Mouse (Mus musculus): ENCODE measurements around the gene Eif4a3.
A peak's percentile ranks its signal among the peaks of the same experiment; 100 is the strongest.
"Not testable (repeated sequence)": the region's sequence is repeated elsewhere in the genome, so short reads cannot be mapped to it uniquely, and the experiment has no call there.

Eif4a3 gene

DNA sequence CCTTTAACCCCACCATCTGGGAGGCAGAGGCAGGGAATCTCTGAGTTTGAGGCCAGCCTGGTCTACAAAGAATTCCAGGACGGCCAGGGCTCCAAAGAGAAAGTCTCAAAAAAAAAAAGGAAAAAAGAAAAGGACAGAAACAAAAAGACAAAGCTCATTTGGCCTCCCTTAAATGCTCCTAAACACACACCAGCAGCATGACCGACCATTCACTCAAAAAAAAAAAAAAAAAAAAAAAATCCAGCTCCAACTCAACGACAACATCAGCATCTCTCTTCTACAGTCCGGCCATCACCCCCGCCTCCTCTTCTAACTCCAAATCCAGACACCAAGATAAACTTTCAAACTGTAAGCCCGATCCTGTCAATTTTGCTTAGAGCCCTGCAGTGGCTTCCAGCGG, 972 bp downstream of the Eif4a3 start:
- no peak for DNase-seq (ENCODE audit: low spot score in 2 of 2)

- no peak for DNase-seq (ENCODE audit: low spot score in 2 of 2)
Observed at GRCm38 (mm10) chr11:119297996-119298395, 1.9 kb downstream of the Eif4a3 start.

DNA sequence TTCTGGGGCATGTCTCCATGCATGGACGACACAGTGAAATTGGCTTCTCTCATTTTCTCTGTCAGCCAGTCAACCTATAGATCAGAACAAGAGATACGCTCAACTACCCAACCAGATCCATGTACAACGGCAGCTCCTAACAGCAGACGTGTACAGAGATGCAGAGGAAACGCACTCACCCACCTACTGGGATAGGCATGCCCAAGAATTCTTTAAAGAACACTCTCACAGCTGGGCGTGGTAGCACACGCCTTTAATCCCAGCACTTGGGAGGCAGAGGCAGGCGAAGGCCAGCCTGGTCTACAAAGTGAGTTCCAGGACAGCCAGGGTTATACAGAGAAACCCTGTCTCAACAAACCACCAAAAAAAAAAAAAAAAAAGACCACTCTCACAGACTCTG, 7.0 kb downstream of the Eif4a3 start:
- DNase-seq (ENCODE audit: low spot score in 2 of 2): not testable (repeated sequence)

GRCm38 (mm10) chr11:119287207-119287992, 12.5 kb downstream of the Eif4a3 start:
- DNase-seq (ENCODE audit: low spot score in 2 of 2): peak in 1 of 2 experiments; percentile 35

- no peak for DNase-seq (ENCODE audit: low spot score in 2 of 2)
Observed at GRCm38 (mm10) chr11:119285791-119286527, 13.9 kb downstream of the Eif4a3 start.

- no peak for DNase-seq (ENCODE audit: low spot score in 2 of 2)
Observed at GRCm38 (mm10) chr11:119281030-119281429, 18.9 kb downstream of the Eif4a3 start.

GRCm38 (mm10) chr11:119273186-119273930, 26.5 kb downstream of the Eif4a3 start:
- DNase-seq (ENCODE audit: low spot score in 2 of 2): no peak

- not testable (repeated sequence) for DNase-seq (ENCODE audit: low spot score in 2 of 2)
Observed at GRCm38 (mm10) chr11:119272492-119272891, 27.4 kb downstream of the Eif4a3 start.

DNA sequence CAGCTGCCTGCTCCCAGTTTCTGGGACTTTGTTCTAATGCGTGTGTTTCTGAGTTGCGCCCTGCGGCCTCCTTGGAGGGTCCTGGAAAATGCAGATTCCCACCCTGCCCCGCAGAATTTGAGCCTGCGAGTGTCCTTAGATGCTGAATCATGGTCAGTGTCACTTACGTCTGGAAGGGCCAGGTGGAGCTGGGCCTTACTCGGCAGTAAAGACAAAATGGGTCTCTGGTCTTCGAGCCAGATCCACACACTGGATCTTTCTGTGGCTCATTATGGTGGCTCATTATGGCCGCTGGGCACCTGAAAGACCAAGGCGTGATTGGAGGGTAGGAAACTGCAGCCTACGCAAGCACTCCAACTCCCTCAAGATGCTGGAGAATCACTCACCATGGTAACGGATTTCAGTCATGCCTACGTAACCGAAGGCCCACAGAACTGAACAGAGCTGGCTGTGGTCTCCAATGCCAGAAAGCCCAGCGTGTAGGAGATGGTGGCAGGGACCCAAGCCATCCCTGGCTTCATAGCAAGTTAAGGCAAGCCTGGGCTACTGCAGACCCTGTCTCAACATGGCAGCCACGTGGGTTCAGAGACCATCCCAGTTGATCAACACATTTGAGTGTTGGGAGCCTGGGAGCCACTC, 31.2 kb downstream of the Eif4a3 start:
- DNase-seq (ENCODE audit: low spot score in 2 of 2): peak; percentile 54 to 77

DNA sequence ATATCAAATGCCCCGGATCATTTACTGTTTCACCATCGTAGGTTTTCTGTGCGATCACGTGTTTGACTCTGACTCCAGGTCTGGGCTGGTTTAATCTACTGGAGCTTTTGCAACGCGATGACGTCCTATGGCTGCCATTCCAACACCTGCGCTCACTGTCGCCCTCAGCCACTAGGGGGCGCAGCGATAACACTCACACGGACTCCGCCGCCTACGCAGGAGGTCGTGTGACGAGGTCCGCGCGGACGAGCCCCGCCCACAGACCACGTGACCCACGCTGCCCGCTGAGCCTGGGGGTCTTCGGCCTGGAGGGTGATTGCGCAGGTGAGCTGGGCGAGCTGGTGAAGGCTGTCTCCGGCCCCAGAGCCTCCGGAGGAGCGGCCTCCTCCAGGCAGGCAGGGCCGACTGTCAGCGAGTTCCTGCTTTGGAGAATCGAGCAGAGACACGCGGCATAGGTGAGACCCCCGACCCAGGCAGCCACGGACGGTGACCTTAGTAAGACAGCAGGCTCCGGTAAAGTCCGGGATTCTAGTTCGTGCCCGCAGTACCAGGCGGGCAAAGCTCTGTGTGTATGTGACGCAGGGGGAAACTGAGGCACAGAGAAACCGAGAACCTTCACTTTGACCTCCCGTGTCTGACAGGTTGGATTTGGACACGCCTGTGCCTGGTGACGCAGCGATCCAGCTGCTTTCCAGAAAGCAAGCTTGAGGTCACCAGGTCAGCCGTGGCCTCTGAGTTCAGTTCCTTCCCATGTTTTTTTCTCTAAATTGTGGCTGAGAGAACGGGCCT, 31.9 kb downstream of the Eif4a3 start, which contains the start of gene Gaa:
Gaa (plus strand) TSS at position 120 of the 789 bp plus-strand sequence.
- peak; percentile 93 to 97 for DNase-seq (ENCODE audit: low spot score in 2 of 2)

DNA sequence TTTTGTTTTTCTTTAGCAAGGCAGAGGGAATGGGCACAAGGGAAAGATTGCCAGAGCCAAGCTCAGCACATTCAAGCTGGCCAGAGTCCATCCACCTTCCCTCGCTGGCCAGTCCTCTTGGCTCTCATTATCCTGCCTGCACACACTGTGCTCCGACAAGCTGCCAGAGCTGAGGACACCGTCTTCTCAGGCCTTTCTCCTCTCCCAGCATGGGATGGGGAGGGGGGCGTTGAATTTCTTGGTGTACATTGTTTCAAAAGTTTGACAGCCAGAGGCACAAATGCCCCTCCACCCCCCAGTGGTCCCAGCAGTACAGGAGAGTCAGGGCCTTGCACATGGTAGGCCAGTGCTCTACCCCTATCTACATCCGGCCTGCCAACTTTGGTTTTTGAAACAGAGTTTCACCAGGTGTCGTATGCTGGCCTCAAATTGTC, 32.6 kb downstream of the Eif4a3 start:
- peak in 1 of 2 experiments; percentile 28 for DNase-seq (ENCODE audit: low spot score in 2 of 2)

DNA sequence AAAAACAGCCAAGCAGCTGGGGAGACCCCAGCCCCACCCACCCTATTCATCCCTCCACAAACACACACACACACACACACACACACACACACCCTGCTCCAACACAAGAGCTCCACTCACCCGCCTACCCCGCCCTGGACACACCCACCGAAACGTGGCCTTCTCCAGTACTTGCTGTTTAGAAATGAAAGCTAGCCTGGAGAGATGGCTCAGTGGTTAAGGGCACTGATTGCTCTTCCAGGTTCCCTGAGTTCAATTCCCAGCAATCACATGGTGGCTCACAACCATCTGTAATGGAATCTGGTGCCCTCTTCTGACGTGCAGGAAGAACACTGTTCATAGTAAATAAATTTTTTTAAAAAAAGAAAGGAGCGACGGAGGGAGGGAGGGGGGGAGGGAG, 34.1 kb downstream of the Eif4a3 start:
- DNase-seq (ENCODE audit: low spot score in 2 of 2): no peak

DNA sequence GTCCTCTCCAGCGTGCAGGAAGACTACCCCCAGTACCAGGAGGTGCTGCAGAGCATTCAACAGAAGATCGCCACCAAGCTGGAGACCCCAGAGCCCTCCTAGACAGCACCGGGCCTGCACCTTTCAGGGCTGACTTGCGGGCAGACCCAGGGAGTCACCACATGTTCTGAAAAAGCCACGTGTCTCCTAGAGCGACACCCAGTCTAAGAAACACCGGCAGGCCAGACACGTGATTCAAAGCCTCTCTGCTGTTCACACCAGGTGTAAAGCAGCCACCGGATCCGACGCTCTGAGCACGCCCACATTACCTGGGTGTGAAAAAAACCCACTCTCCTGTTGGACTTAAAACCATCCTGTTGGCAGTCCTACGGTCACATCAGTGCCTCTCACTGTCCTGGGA, 35.5 kb downstream of the Eif4a3 start:
- no peak for DNase-seq (ENCODE audit: low spot score in 2 of 2)

DNA sequence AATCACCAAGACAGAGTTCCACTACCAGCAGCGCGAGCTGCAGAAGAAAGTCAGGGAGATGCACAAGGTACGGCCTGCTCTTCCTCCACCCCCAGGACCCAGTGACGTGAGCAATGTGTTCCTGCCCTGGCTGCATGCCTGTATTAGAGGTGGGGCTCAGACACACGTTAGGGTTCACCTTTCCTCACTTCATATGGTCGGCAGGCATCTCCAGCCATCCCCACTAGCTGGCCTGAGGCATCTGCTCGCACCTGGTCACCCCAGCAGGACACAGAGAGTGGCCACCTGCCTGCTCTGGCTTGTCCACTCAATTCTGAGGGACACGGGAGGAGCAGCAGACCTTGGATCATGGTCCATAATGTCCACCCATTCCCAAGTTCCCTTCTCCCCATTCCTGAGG, 39.9 kb downstream of the Eif4a3 start:
- DNase-seq (ENCODE audit: low spot score in 2 of 2): no peak

DNA sequence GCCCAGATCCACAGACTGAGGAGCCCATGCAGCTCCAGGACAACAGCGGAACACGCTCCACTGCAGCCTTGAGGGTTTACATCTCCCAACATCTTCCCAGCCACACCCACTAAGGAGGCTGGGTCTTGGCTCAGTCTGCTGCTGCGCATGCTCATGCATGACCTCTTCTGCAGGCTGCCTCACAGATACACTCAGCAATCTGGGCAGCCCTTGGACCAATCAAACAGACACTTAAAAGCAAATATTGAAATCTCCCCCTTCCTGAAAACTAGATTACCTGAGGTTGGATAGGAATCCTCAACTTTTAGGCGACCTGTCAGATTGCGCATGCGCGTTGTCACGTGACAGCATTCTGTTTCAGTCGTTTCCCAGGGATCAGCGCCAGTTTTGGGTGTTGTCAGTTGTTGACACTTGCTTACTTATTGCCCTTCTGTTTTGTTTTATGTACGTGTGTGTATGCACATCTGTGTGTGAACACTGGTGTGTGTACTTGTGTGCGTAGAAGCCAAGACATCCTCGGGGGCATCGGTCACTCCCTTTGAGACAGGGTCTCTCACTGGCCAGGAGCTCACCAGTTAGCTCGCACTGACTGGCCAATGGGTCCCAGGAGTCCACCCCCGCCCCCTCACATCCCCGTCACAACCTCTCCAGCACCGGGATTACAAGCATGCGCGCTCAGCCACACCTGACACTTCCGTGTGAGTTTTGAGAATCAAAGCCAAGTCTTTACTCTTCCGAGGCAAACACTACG, 41.1 kb downstream of the Eif4a3 start:
- DNase-seq (ENCODE audit: low spot score in 2 of 2): peak; percentile 60 to 64

- no peak for DNase-seq (ENCODE audit: low spot score in 2 of 2)
Observed at GRCm38 (mm10) chr11:119258216-119258571, 41.7 kb downstream of the Eif4a3 start.

GRCm38 (mm10) chr11:119256557-119256956, 43.3 kb downstream of the Eif4a3 start:
- DNase-seq (ENCODE audit: low spot score in 2 of 2): not testable (repeated sequence)

DNA sequence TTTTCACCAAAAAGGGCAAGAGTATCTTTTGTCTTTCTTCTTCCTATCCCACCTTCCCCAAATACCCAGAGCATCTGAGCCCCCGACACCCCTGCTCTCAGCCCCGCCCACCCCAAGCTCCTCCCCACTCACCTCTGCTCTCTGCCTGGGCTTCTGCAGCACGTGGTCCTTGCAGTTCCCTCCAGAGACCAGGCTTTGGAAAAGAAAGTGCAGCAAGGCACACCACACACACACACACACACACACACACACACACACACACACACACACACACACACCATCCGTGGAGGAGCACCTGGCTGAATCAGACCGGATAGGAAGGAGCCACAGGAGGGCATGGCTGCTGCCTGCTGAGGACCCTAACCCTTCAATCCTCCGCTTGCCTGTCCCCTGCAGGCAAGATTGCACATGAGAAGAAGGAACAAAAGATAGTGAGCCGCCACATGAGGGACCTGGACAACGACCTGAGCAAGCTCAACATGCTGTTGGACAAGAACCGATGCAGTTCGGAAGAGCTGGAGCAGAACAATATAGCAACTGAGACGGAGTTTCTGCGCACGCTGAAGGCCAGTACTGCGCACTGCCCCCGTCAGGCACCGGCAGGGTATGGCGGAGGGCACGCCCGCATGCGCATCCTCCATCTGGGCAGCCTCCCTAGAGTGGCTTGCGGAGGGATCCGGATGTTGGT, 46.9 kb downstream of the Eif4a3 start:
- peak in 1 of 2 experiments; percentile 29 for DNase-seq (ENCODE audit: low spot score in 2 of 2)

DNA sequence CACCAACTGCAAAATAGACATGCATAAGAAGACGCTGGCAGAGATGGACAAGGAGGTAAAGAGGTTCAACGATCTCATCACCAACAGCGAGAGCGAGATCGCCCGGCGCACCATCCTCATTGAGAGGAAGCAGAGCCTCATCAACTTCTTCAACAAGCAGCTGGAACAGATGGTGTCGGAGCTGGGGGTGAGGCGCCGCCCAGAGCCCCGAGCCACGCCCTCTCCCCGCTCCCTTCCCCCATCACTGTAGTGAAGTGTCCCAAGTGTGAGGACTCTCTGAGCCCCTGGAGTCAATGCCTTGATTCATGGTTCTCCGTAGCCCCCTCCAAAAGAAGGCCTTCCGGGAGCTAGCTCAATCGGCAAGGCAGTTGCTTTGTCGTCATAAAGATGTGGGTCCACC, 48.9 kb downstream of the Eif4a3 start:
- no peak for DNase-seq (ENCODE audit: low spot score in 2 of 2)

DNA sequence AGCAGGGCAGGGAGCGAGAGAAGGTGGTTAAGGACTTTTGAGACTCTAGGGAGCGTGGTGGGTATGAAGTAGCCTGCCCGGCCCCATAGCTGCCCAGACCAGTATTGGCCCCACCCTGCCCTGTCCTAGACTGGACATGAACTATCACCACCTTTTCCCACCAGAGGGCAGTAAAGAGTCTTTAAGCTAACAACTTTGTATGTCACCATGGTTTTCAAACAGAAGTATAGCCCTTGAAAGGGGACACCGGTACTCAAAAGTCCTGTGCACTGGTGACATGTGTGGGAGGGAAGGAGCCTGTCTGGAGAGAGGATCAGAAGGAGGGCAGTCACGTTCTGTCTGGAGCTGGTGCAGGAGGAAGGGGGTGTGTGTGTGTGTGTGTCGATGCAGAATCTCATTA, 50.9 kb downstream of the Eif4a3 start:
- peak in 1 of 2 experiments; percentile 45 for DNase-seq (ENCODE audit: low spot score in 2 of 2)

Measured in frontal cortex, postnatal 36 days (tissue).